Mouse (Mus musculus) layer of hippocampus, adult 2 months (tissue): Measurements from ENCODE around the gene Fam126a. TPM values are rescaled to one million over a fixed set of nuclear protein-coding genes. Genes with fewer than 3 reads are reported as not detected.
A peak's percentile ranks its signal among the peaks of the same experiment; 100 is the strongest.

Source experiments
- DNase-seq, 2 experiments: peaks; one replicate each; pipeline ENCODE4 v3.0.0; 2022; ENCODE audit warnings: low spot score in 2 of 2
- H3K27ac ChIP-seq: fragments of 200-600 bp; 2 replicates; pipeline ENCODE4 v1.8.1; 2022
- H3K4me3 ChIP-seq: fragments of 200-600 bp; 2 replicates; pipeline ENCODE4 v1.8.1; 2022; ENCODE audit warnings: mild to moderate bottlenecking
- CTCF ChIP-seq: fragments of 200-600 bp; conservative IDR thresholded peaks from 2 replicates; pipeline ENCODE4 v1.8.1; 2022; ENCODE audit warnings: antibody characterized with exemption, mild to moderate bottlenecking, moderate library complexity
- total RNA-seq, 2 experiments: library from RNA; stranded (reverse); gene quantifications; 2 replicates each; pipeline ENCODE4 v1.2.3; 2021

The Fam126a gene
- total RNA-seq, 2 experiments from 2014 or later = 24.8 to 28.4 TPM

- H3K27ac ChIP-seq = no peak overlapping the region
- H3K4me3 ChIP-seq = no peak overlapping the region
- TF ChIP-seq CTCF = no peak
- no peak for DNase-seq
These were observed 23.0 kb upstream of the Fam126a start for GRCm38 (mm10) chr5:24053245-24054190.

- DNase-seq = no peak
- H3K27ac ChIP-seq = no peak overlapping the region
These were observed 21.5 kb upstream of the Fam126a start for GRCm38 (mm10) chr5:24051755-24052675.

GRCm38 (mm10) chr5:24047821-24048220 lies 17.3 kb upstream of the Fam126a start:
- Histone ChIP-seq H3K4me3 (no peak overlapping the region), H3K27ac (no peak overlapping the region)
- DNase-seq = no peak
- no peak for TF ChIP-seq CTCF

More at GRCm38 (mm10) chr5:24051755-24052675, 21.5 kb upstream of the Fam126a start:
- H3K4me3 ChIP-seq = no peak overlapping the region
- no peak for TF ChIP-seq CTCF

GRCm38 (mm10) chr5:24047001-24047400 lies 16.5 kb upstream of the Fam126a start:
- H3K4me3 ChIP-seq = no peak overlapping the region
- peak overlapping the region; percentile 61 for H3K27ac ChIP-seq
- TF ChIP-seq CTCF = no peak
- DNase-seq = no peak

GRCm38 (mm10) chr5:24045998-24046631 lies 15.6 kb upstream of the Fam126a start:
- DNase-seq = peak; percentile 61 to 86
- H3K4me3 ChIP-seq = no peak overlapping the region; the same call in 1 of the 2 replicates
- H3K27ac ChIP-seq = peak overlapping the region; percentile 61
- TF ChIP-seq CTCF = no peak

GRCm38 (mm10) chr5:24044387-24044786 lies 13.9 kb upstream of the Fam126a start:
- H3K4me3 ChIP-seq = no peak overlapping the region
- DNase-seq = no peak
- TF ChIP-seq CTCF = no peak
- H3K27ac ChIP-seq = no peak overlapping the region

GRCm38 (mm10) chr5:24043367-24043766 lies 12.9 kb upstream of the Fam126a start:
- TF ChIP-seq CTCF = no peak
- H3K27ac ChIP-seq = no peak overlapping the region
- H3K4me3 ChIP-seq = no peak overlapping the region
- DNase-seq = no peak

GRCm38 (mm10) chr5:24041341-24041852 lies 10.9 kb upstream of the Fam126a start:
- no peak overlapping the region for H3K27ac ChIP-seq
- H3K4me3 ChIP-seq = no peak overlapping the region
- no peak for DNase-seq
- no peak for TF ChIP-seq CTCF

GRCm38 (mm10) chr5:24040601-24041000 lies 10.1 kb upstream of the Fam126a start:
- DNase-seq = no peak
- Histone ChIP-seq H3K27ac (no peak overlapping the region), H3K4me3 (no peak overlapping the region)
- no peak for TF ChIP-seq CTCF

GRCm38 (mm10) chr5:24039423-24039822 lies 8.9 kb upstream of the Fam126a start:
- DNase-seq = no peak
- Histone ChIP-seq H3K27ac (no peak overlapping the region), H3K4me3 (no peak overlapping the region)
- no peak for TF ChIP-seq CTCF

- TF ChIP-seq CTCF = no peak
- no peak overlapping the region for H3K27ac ChIP-seq
- H3K4me3 ChIP-seq = no peak overlapping the region
- DNase-seq = no peak
These were observed 8.3 kb upstream of the Fam126a start for GRCm38 (mm10) chr5:24038819-24039218.

- no peak for DNase-seq
- no peak overlapping the region for H3K4me3 ChIP-seq
- no peak overlapping the region for H3K27ac ChIP-seq
- no peak for TF ChIP-seq CTCF
These were observed 7.7 kb upstream of the Fam126a start for GRCm38 (mm10) chr5:24038190-24038589.

- Histone ChIP-seq H3K4me3 (no peak overlapping the region), H3K27ac (no peak overlapping the region)
- no peak for DNase-seq
- TF ChIP-seq CTCF = no peak
These were observed 6.2 kb upstream of the Fam126a start for GRCm38 (mm10) chr5:24036731-24037130.
